Mouse (Mus musculus) CH12.LX (cell line): Measurements from ENCODE around the gene Pknox2.

ENCODE experiments used
- E2F4 ChIP-seq: IDR thresholded peaks from 2 replicates; pipeline ENCODE4 v1.6.1; 2011; ENCODE audit warnings: low read depth, low read length, improper control_type of control experiment; ENCODE audit not compliant: insufficient replicate concordance
- TCF12 ChIP-seq: IDR thresholded peaks from 2 replicates; pipeline ENCODE4 v1.6.1; 2014; ENCODE audit warnings: low read depth, mild to moderate bottlenecking, inconsistent platforms, low read length, improper control_type of control experiment

GRCm38 (mm10) chr9:37147359-37147685 lies at the start of gene Pknox2:
- TF ChIP-seq E2F4, result no peak
- no peak for TF ChIP-seq TCF12
